Mouse (Mus musculus) liver, embryonic 11.5 days (tissue): ENCODE data around the gene Ccdc57. TPM values are rescaled to one million over a fixed set of nuclear protein-coding genes. Genes with fewer than 3 reads are reported as not detected.

Experiments used
- ATAC-seq: fragments of 200-750 bp; cut with Nextera tagmentation; replicated peaks from 2 replicates; pipeline ENCODE4 v1.8.0; 2017; ENCODE audit warnings: moderate number of reproducible peaks, mild to moderate bottlenecking, moderate TSS enrichment, moderate library complexity; ENCODE audit not compliant: low FRiP score
- DNase-seq: peaks from one replicate; pipeline ENCODE4 v3.0.0-alpha.2; 2017; ENCODE audit warnings: low spot score
- H3K27ac ChIP-seq: fragments of 300-500 bp; sonication (generic); 2 replicates; pipeline ENCODE4 v1.5.1; 2014; ENCODE audit warnings: mild to moderate bottlenecking, low read depth, low read length, control low read depth
- H3K27me3 ChIP-seq: fragments of 300-500 bp; sonication (generic); replicated peaks from 2 replicates; pipeline ENCODE4 v1.6.1; 2014; ENCODE audit warnings: low read length, mixed read lengths; ENCODE audit not compliant: control insufficient read depth, insufficient read depth
- H3K36me3 ChIP-seq: fragments of 300-500 bp; sonication (generic); 2 replicates; pipeline ENCODE4 v1.6.1; 2014; ENCODE audit warnings: mild to moderate bottlenecking, low read length, moderate library complexity, mixed read lengths; ENCODE audit not compliant: control insufficient read depth, insufficient read depth
- H3K4me1 ChIP-seq: fragments of 300-500 bp; sonication (generic); replicated peaks from 2 replicates; pipeline ENCODE4 v1.6.1; 2014; ENCODE audit warnings: low read length, mixed read lengths; ENCODE audit not compliant: control insufficient read depth, insufficient read depth
- H3K4me2 ChIP-seq: fragments of 300-500 bp; sonication (generic); 2 replicates; pipeline ENCODE4 v1.6.1; 2014; ENCODE audit warnings: mild to moderate bottlenecking, control low read depth, moderate library complexity
- H3K4me3 ChIP-seq: fragments of 300-500 bp; sonication (generic); 2 replicates; pipeline ENCODE4 v1.5.1; 2014; ENCODE audit warnings: low read depth, low read length, control low read depth
- H3K9ac ChIP-seq: fragments of 300-500 bp; sonication (generic); 2 replicates; pipeline ENCODE4 v1.6.1; 2014; ENCODE audit warnings: low read depth, low read length, control low read depth
- H3K9me3 ChIP-seq: fragments of 300-500 bp; sonication (generic); 2 replicates; pipeline ENCODE4 v1.6.1; 2016; ENCODE audit warnings: low read length, inconsistent platforms, mixed read lengths; ENCODE audit not compliant: control insufficient read depth
- WGBS: fragments of 180-500 bp; shearing (Covaris S2); extraction: QIAGEN DNeasy Blood & Tissue Kit; methylation state at CpG from one replicate; pipeline ENCODE4 v1.1.7; 2014; 5-methylcytosine and 5-hydroxymethylcytosine counted together
- polyA plus RNA-seq: library from polyadenylated mRNA; unstranded; fragments of >200 nt; fragmentation: Nextera tagmentation; extraction: Ambion mirVana; gene quantifications from 2 replicates; pipeline ENCODE4 v1.2.1, GENCODE M21; 2014

Ccdc57 gene
- polyA plus RNA-seq, 1 experiment from 2014 or later, result 4.7 TPM

GRCm38 (mm10) chr11:120853788-120854187 lies 78.9 kb downstream of the Ccdc57 start:
- Histone ChIP-seq H3K4me3 (no peak overlapping the region), H3K4me2 (no peak overlapping the region), H3K4me1 (peaks cover 10% of the 10 kb centered on the region), H3K27me3 (no peaks in the 10 kb centered on the region), H3K9me3 (no peaks in the 10 kb centered on the region), H3K36me3 (no peaks in the 10 kb centered on the region; the same call in 1 of the 2 replicates), H3K27ac (no peak overlapping the region), H3K9ac (no peak overlapping the region)
- ATAC-seq (no peak), DNase-seq (no peak)
- WGBS, result 82% methylated on average over 4 of the region's 4 CpGs

DNA sequence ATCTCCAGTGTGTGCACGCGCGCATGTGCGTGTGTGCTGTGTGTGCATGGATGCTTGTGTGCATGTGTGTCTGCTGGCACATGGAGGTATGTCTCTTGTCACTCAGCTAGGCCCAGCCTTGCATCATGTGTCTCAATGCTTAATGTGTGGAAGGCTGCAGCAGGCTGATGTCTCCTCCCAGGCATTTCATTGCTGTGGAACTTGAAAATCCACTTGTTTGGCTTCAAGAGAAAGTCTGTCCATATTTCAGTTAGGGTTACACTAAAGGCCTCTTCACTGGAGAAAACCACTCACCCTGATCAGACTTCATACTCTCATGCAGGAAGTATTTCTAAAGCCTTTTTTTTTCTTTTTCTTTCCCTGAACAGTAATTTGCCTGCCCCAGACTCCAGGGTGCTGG lies 79.5 kb downstream of the Ccdc57 start:
- H3K4me2 ChIP-seq, result no peak overlapping the region
- WGBS, result 96% methylated on average over 4 of the region's 4 CpGs
- ATAC-seq (no peak), DNase-seq (no peak)
- no peak overlapping the region for H3K27ac ChIP-seq
- no peak overlapping the region for H3K9ac ChIP-seq
- H3K4me3 ChIP-seq, result no peak overlapping the region
- H3K27me3 ChIP-seq, result no peaks in the 10 kb centered on the region
- H3K9me3 ChIP-seq, result no peaks in the 10 kb centered on the region
- no peaks in the 10 kb centered on the region for H3K36me3 ChIP-seq
- H3K4me1 ChIP-seq, result peaks cover 10% of the 10 kb centered on the region

GRCm38 (mm10) chr11:120852083-120852935 lies 80.4 kb downstream of the Ccdc57 start:
- peaks cover 10% of the 10 kb centered on the region for H3K4me1 ChIP-seq
- H3K36me3 ChIP-seq, result no peaks in the 10 kb centered on the region
- H3K4me3 ChIP-seq, result no peak overlapping the region
- DNase-seq, result no peak
- no peak overlapping the region for H3K9ac ChIP-seq
- ATAC-seq, result no peak
- 70% methylated on average over 11 of the region's 11 CpGs for WGBS
- no peaks in the 10 kb centered on the region for H3K9me3 ChIP-seq
- H3K4me2 ChIP-seq, result no peak overlapping the region
- H3K27me3 ChIP-seq, result no peaks in the 10 kb centered on the region
- no peak overlapping the region for H3K27ac ChIP-seq

GRCm38 (mm10) chr11:120851582-120851981 lies 81.1 kb downstream of the Ccdc57 start:
- Histone ChIP-seq H3K4me2 (no peak overlapping the region), H3K4me1 (peaks cover 10% of the 10 kb centered on the region), H3K36me3 (no peaks in the 10 kb centered on the region), H3K27me3 (no peaks in the 10 kb centered on the region), H3K27ac (no peak overlapping the region), H3K9ac (no peak overlapping the region), H3K4me3 (no peak overlapping the region), H3K9me3 (no peaks in the 10 kb centered on the region)
- DNase-seq, result no peak
- no peak for ATAC-seq
- WGBS, result 82% methylated on average over 2 of the region's 2 CpGs

- H3K9ac ChIP-seq, result no peak overlapping the region
- H3K27ac ChIP-seq, result no peak overlapping the region
- H3K36me3 ChIP-seq, result no peaks in the 10 kb centered on the region
- H3K4me3 ChIP-seq, result no peak overlapping the region
- DNase-seq (no peak), ATAC-seq (no peak)
- H3K4me1 ChIP-seq, result peaks cover 10% of the 10 kb centered on the region
- no peaks in the 10 kb centered on the region for H3K27me3 ChIP-seq
- WGBS, result 82% methylated on average over 1 of the region's 1 CpGs
- no peak overlapping the region for H3K4me2 ChIP-seq
- no peaks in the 10 kb centered on the region for H3K9me3 ChIP-seq
Measured at GRCm38 (mm10) chr11:120851132-120851531, 81.5 kb downstream of the Ccdc57 start.

DNA sequence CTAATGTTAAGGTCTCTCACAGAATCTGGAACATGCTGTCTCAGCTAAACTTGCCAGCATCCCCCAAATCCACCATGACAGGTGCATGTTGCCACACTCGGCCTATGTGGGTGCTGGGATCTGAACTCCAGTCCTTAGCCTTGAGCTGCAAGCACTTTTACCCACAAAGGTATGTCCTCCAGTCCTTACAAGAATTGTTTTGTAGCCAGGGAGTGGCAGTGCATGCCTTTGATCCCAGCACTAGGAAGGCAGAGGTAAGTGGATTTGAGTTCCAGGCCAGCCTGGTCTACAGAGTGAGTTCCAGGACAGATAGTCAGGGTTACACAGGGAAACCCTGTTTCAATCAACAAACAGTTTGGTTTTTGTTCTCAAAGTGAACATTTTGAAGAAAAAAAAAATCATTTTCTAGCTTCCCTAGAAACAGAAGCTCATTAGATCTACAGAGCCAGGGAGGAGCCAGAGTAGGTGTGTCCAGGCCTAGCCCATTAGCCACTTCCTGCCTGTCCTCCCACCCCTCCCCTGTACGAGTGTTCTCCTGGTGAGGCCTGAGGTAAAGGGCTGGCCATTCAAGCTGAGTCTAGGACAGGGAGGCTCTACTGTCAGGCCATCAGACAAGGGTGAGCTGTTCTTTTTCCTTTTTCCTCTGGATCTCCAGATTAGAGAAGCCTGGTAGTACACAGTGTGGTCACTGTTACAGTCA lies 82.2 kb downstream of the Ccdc57 start:
- peaks cover 10% of the 10 kb centered on the region for H3K4me1 ChIP-seq
- ATAC-seq (peak; percentile 53), DNase-seq (no peak)
- no peaks in the 10 kb centered on the region for H3K27me3 ChIP-seq
- 47% methylated on average over 2 of the region's 2 CpGs for WGBS
- H3K4me2 ChIP-seq, result no peak overlapping the region
- H3K4me3 ChIP-seq, result no peak overlapping the region
- no peak overlapping the region for H3K27ac ChIP-seq
- no peak overlapping the region for H3K9ac ChIP-seq
- no peaks in the 10 kb centered on the region for H3K9me3 ChIP-seq
- no peaks in the 10 kb centered on the region for H3K36me3 ChIP-seq

DNA sequence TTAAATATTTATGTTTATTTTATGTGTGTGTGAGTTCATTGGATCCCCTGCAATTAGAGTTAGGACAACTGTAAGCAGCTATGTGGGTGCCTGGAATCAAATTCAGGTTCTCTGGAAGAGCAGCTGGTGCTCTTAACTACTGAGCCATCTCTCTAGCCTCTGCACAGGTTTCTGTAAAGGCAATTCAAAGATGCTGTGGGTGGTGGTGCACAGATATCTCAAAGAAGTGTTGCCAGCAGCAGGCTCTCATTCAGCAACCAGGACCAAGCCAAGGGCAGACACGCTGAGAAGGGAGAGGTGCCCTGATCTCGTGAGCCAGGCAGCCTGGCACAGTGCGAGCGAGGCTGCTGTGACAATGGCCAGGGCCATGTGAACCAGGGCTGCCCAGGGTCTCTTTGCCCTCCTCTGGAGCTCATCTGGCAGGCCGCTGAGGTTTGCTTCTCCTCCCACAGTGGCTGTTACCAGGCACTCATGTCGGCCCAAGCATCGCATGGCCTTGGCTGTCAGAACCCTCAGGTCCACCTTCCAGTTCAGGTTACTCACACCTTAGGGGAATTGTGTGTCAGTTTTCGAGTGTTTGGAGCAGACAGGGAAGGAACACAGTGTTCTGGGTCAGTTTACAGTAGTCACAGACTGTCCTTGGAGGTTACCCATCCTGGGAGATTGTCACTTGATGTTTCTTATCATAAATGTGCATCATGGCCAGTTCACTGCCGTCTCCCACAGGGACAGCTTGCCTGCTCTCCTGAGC lies 85.8 kb downstream of the Ccdc57 start:
- Histone ChIP-seq H3K4me2 (no peak overlapping the region), H3K36me3 (no peaks in the 10 kb centered on the region), H3K9ac (no peak overlapping the region), H3K27me3 (no peaks in the 10 kb centered on the region), H3K27ac (no peak overlapping the region), H3K4me1 (peaks cover 10% of the 10 kb centered on the region), H3K4me3 (no peak overlapping the region), H3K9me3 (no peaks in the 10 kb centered on the region)
- ATAC-seq (no peak), DNase-seq (no peak)
- WGBS, result 87% methylated on average over 9 of the region's 9 CpGs

DNA sequence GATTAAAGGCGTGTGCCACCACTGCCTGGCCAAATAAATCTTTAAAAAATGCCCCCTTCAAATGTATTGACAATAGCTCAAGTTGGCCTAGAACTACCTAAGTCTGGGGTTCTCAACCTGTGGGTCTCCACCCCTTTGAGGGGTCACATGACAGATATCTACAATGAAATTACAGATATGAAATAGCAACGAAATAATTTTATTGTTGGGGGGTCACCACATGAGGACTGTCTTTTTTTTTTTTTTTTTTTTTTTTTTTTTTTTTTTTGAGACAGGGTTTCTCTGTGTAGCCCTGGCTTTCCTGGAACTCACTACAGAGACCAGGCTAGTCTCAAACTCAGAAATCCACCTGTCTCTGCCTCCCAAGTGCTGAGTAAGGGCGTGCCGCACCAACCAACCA lies 88.3 kb downstream of the Ccdc57 start:
- no peak overlapping the region for H3K27ac ChIP-seq
- WGBS, result 86% methylated on average over 4 of the region's 4 CpGs
- DNase-seq (no peak), ATAC-seq (no peak)
- no peak overlapping the region for H3K4me2 ChIP-seq
- no peaks in the 10 kb centered on the region for H3K9me3 ChIP-seq
- H3K36me3 ChIP-seq, result no peaks in the 10 kb centered on the region
- no peak overlapping the region for H3K4me3 ChIP-seq
- H3K27me3 ChIP-seq, result no peaks in the 10 kb centered on the region
- H3K9ac ChIP-seq, result no peak overlapping the region
- 0 out of 2 replicates have a peak, but pooled peaks cover 5% of the 10 kb centered on the region for H3K4me1 ChIP-seq
